Comparison of ENCODE assay signal across 8 mouse cellular contexts in genomic region chr5:118413428-118414282, GRCm38 (mm10).
DNase-seq lines count a peak whose midpoint lies in the region; ATAC-seq and TF ChIP-seq lines count a peak whose summit lies in the region.

No protein-coding gene starts in this region.

- no peaks in the 10 kb centered on the region for H3K9me3 ChIP-seq in hindbrain, embryonic 16.5 days (ENCODE audit: control insufficient read depth, low read length)
- H3K9me3 ChIP-seq in lung, postnatal 0 days (ENCODE audit: low read length), result no peaks in the 10 kb centered on the region

- peaks cover 3% of the 10 kb centered on the region; the same call in 1 of the 2 replicates for H3K4me1 ChIP-seq in hindbrain, embryonic 16.5 days (ENCODE audit: control insufficient read depth, insufficient read depth, low read depth, low read length)
- H3K4me1 ChIP-seq in lung, postnatal 0 days (ENCODE audit: insufficient read depth, low read depth, low read length), result no peaks in the 10 kb centered on the region

- TF ChIP-seq EP300 in lung, postnatal 0 days (IDR thresholded peaks at IDR 0.05), result no peak

- H3K4me3 ChIP-seq in gastrocnemius, adult 2 months, result peak overlapping the region; percentile 54
- no peak overlapping the region for H3K4me3 ChIP-seq in hindbrain, embryonic 16.5 days (ENCODE audit: low read length)
- H3K4me3 ChIP-seq in lung, postnatal 0 days (ENCODE audit: low read depth, low read length), result no peak overlapping the region

- WGBS in hindbrain, embryonic 16.5 days, result 56% methylated on average over 13 of the region's 13 CpGs
- 64% methylated on average over 13 of the region's 13 CpGs for whole genome bisulfite sequencing in lung, postnatal 0 days

- intact Hi-C loops in gastrocnemius, adult 2 months (cut with DNase I), result no loop called here

- ATAC-seq in common myeloid progenitor, adult 5-6 weeks (replicated peaks; ENCODE audit: low read depth, poor library complexity, severe bottlenecking), result peak; percentile 100
- ATAC-seq in hindbrain, embryonic 16.5 days, result peak; percentile 96
- peak; percentile 98 for ATAC-seq in lung, postnatal 0 days

- H3K36me3 ChIP-seq in hindbrain, embryonic 16.5 days (ENCODE audit: control insufficient read depth, insufficient read depth, low read length), result no peaks in the 10 kb centered on the region
- no peaks in the 10 kb centered on the region for H3K36me3 ChIP-seq in lung, postnatal 0 days (ENCODE audit: insufficient read depth, low read length)

- no peaks in the 10 kb centered on the region for H3K27me3 ChIP-seq in hindbrain, embryonic 16.5 days (replicated peaks; ENCODE audit: control insufficient read depth, insufficient read depth, low read length)
- no peaks in the 10 kb centered on the region for H3K27me3 ChIP-seq in lung, postnatal 0 days (replicated peaks; ENCODE audit: insufficient read depth, low read length)

- H3K4me2 ChIP-seq in hindbrain, embryonic 16.5 days (ENCODE audit: low read length), result peak overlapping the region; percentile 40
- H3K4me2 ChIP-seq in lung, postnatal 0 days (replicated peaks; ENCODE audit: low read depth, low read length), result no peak overlapping the region

- TF ChIP-seq CTCF in gastrocnemius, adult 2 months (IDR thresholded peaks at IDR 0.05), result no peak
- no peak for TF ChIP-seq CTCF in lung, postnatal 0 days (IDR thresholded peaks at IDR 0.05)

- peak overlapping the region; percentile 69 for H3K27ac ChIP-seq in gastrocnemius, adult 2 months
- no peak overlapping the region; the same call in 1 of the 2 replicates for H3K27ac ChIP-seq in hindbrain, embryonic 16.5 days (ENCODE audit: low read depth, low read length)
- H3K27ac ChIP-seq in lung, postnatal 0 days (ENCODE audit: low read length), result no peak overlapping the region

- no peak overlapping the region for H3K9ac ChIP-seq in hindbrain, embryonic 16.5 days (ENCODE audit: low read depth, low read length)
- H3K9ac ChIP-seq in lung, postnatal 0 days (replicated peaks; ENCODE audit: low read depth), result no peak overlapping the region

- peak; percentile 28 to 32 for DNase-seq in spleen, adult 18-20 months
- no peak for DNase-seq in spleen, adult 12 weeks (ENCODE audit: low spot score)
- peak; percentile 84 for DNase-seq in gastrocnemius, adult 2 months
- DNase-seq in layer of hippocampus, postnatal 25 days (ENCODE audit: extremely low spot score in 1 of 2, low spot score in 1 of 2), result peak; percentile 45 to 47
- peak; percentile 85 for DNase-seq in lung, postnatal 0 days (ENCODE audit: low spot score)
- DNase-seq in right cerebral cortex, postnatal 10 days (ENCODE audit: low spot score in 2 of 2), result peak; percentile 79 to 90
